ENCODE assay signal across 20 mouse cellular contexts in genomic region chr13:97088183-97088582, GRCm38 (mm10). TPM values are rescaled to one million over a fixed set of nuclear protein-coding genes. Genes with fewer than 3 reads are reported as not detected.
"Had no signal": no experiment of that assay in that cellular context is flagged by ENCODE, and none has a peak within 500 bp of the region (broad histone marks: within the 10 kb centered on the region; RNA-seq: fewer than 3 reads in every experiment).

No protein-coding gene starts in this region.

- H3K27ac ChIP-seq: left cerebral cortex, adult 2 months; limb, embryonic 12.5 days; liver, embryonic 13.5 days; lung, embryonic 15.5 days; macrophage; midbrain, embryonic 12.5 days; stomach, embryonic 15.5 days had no signal

- H3K9me3 ChIP-seq: limb, embryonic 12.5 days; liver, embryonic 13.5 days; lung, embryonic 15.5 days; megakaryocyte, embryonic 14.5 days; midbrain, embryonic 12.5 days; stomach, embryonic 15.5 days had no signal

- H3K9ac ChIP-seq: limb, embryonic 12.5 days; liver, embryonic 13.5 days; liver, postnatal 0 days; lung, embryonic 15.5 days; midbrain, embryonic 12.5 days; stomach, embryonic 15.5 days had no signal

- DNase-seq: kidney, adult 2 months; kidney, postnatal 25 days; liver; liver, embryonic 13.5 days; liver, postnatal 0 days; lung, postnatal 14 days; right cerebral cortex, postnatal 14 days had no signal

- H3K4me2 ChIP-seq: limb, embryonic 12.5 days; liver, embryonic 13.5 days; lung, embryonic 15.5 days; midbrain, embryonic 12.5 days; stomach, embryonic 15.5 days had no signal

- H3K27me3 ChIP-seq: limb, embryonic 12.5 days; liver, embryonic 13.5 days; lung, embryonic 15.5 days; megakaryocyte, embryonic 14.5 days; midbrain, embryonic 12.5 days; stomach, embryonic 15.5 days had no signal

- H3K4me3 ChIP-seq: left cerebral cortex, adult 2 months; limb, embryonic 12.5 days; liver, embryonic 13.5 days; lung, embryonic 15.5 days; megakaryocyte, embryonic 14.5 days; midbrain, embryonic 12.5 days; stomach, embryonic 15.5 days had no signal

- H3K36me3 ChIP-seq: limb, embryonic 12.5 days; liver, embryonic 13.5 days; lung, embryonic 15.5 days; midbrain, embryonic 12.5 days; stomach, embryonic 15.5 days had no signal

- H3K4me1 ChIP-seq: limb, embryonic 12.5 days; lung, embryonic 15.5 days; megakaryocyte, embryonic 14.5 days; stomach, embryonic 15.5 days had no signal

- ATAC-seq: liver, postnatal 0 days; midbrain, embryonic 16.5 days had no signal

RNA-seq across cellular contexts. Expression of gene Fam169a, which starts 21.1 kb away (rescaled TPM):
- polyA plus RNA-seq: spleen, adult 2 months had no signal

RNA-seq across cellular contexts. Expression of gene 1700029F12Rik, which starts 54.0 kb away (rescaled TPM):
- total RNA-seq: layer of hippocampus, postnatal 25 days; left cerebral cortex, adult 2 months; left cerebral cortex, postnatal 25 days had no signal
- polyA plus RNA-seq: kidney, embryonic 16.5 days; limb, embryonic 12.5 days; liver, embryonic 13.5 days; liver, postnatal 0 days; lung, embryonic 15.5 days; macrophage; midbrain, embryonic 12.5 days; midbrain, embryonic 16.5 days; neural tube, embryonic 14.5 days; stomach, embryonic 15.5 days had no signal
